Mouse (Mus musculus): Measurements from ENCODE around the gene Aldh1a7. TPM values are rescaled to one million over a fixed set of nuclear protein-coding genes. Genes with fewer than 3 reads are reported as not detected.
"Not testable (repeated sequence)": the region's sequence is repeated elsewhere in the genome, so short reads cannot be mapped to it uniquely, and the experiment has no call there.

Gene Aldh1a7
- total RNA-seq (2021) = under 1 TPM; 0.15 to 0.25 TPM
- long read RNA-seq = 0 reads

DNA sequence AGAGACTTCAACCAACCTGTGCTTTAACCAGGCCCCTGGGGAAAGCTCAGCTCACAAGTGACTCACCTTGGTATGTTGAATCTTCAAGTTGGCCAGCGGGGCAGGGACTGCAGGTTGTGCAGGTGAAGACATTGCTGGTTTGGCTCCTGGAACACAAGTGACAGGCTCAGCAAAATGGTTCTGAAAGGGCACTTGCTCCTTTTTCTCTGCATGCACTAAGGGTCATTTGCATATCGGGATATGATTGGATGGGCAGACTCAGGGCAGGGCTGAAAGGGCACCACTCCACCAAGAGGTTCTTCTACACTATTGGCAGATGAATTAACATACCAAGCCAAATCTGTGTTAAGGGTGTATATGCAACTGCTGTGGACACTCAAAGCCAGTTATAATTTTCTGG lies at the start of gene Aldh1a7:
TSS of gene Aldh1a7 (minus strand) at position 182 of the 400 bp plus-strand sequence.
- DNase-seq (ENCODE audit: low spot score in 2 of 2) = no peak

DNA sequence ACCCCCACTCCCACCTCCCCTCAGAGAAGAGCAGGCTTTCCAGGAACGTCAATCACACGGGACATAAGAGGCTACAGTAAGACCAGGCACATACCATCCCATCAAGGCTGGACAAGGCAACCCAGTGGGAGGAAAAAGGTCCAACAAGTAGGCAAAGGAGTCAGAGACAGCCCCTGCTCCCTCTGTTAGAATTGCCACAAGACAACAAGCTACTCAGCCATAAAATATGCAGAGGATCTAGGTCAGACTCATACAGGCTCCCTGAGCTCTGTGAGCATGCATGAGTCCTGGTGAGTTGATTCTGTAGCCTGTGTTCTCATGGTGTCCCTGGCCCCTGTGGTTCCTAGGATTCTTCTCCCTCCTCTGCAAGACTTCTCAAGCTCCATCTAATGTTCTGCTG lies 48.3 kb upstream of the Aldh1a7 start:
- DNase-seq (ENCODE audit: low spot score in 2 of 2) = no peak

DNA sequence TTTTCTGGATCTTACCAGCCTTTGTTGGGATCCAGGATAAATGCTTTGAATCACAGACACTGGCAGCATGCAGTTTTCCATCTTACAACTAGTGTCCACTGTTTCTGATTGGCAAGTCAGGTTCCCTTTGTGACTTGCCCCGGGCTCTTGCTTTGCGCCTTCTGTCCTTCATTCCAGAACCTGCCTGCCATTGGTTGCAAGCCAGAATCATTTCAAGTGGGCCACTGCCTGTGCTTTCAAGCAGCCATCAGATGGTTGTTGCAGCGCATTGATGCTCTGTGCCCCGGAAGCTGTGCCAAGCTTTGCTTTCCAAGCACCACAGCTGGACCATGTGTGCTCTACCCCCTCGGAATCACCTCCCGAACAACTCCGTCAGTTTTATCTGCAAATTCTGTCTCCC lies 46.6 kb upstream of the Aldh1a7 start:
- DNase-seq (ENCODE audit: low spot score in 2 of 2) = no peak

DNA sequence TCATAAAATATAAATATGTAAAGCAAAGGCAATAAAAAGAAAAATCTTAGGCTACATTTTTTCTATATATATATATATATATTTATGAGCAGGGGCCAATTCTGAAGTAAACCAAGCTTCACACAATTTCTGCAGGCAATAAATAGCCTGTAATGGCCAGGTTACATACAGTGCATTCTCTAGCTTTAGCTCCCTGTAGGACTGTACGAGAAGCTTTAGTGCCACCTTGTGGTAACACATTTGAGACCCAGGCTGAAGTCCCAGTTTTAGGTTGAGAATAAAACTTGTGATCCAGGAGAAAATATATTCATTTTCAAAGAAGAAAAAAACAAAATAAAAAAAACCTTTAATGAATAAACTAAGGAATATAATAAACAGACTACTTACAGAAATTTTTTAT lies 36.9 kb upstream of the Aldh1a7 start:
- peak in 1 of 2 experiments; percentile 61 for DNase-seq (ENCODE audit: low spot score in 2 of 2)

DNA sequence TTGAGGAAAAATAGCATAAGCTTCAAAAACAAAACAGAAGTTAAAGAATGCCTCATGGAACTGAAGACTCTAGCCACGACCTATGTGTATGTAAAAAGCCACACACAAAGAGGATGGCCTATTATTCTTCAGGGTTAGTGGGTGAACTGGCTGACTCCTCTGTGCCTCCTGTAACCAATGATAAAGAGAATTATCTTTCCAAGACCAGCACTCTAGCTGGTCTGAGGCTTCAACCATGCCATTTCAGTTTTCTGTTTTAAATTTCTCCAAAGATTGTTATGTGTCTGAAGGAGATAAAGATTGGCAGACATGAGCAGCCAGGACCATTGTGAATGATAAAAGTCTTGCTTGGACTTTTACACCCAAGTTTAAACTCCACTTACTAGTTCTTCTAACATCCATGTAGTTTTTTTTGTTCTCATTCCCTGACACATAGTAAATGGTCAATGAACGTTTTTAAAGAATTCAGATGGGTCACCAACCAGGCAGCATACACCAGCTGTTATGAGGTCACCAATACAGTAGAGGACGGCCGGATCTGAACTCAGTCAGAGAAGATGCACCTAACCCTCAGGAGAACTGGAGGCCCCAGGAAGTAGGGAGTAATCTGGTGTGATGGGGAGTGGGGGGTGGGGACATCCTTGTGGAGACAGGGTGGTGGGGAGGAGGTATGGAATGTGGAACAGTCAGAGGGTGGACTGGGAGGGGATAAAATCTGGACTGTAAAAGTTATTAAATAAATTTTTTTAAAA lies 34.5 kb upstream of the Aldh1a7 start:
- no peak for DNase-seq (ENCODE audit: low spot score in 2 of 2)

DNA sequence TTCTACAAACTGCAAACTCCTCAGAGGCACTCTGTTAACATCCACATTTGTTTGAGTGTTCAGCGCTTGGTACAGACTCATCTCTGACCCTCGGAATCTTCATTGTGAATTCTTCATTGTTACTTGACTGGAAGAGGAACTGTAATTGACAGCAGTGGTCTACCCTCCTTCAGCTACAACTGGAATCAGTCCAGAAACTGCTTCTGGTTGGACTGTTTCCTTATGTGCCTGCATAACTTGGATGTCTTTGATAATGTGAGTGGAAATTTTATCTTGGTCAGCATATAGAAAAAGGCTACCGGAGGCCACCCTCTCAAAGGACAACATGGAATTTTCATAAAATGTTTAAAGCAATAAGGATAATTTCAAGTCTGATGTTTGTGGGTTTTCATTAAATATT lies 33.8 kb upstream of the Aldh1a7 start:
- no peak for DNase-seq (ENCODE audit: low spot score in 2 of 2)

DNA sequence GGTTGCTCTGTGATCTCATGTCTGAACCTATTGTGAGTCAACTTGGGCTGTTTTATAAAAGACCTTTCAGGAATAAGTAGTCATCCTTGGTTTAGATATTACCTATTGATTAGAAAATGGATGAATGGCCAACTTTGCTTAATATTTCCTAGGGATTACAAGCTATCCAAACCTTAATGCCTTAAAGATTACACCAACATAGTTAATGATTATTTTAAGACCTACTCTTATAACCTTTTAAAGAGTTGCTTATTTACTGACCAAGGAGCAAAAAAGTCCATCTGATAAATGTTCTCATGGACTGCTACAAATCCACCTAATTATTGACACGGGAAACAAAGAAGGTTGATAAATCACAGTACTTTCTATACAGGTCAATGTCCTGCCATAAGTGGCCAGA lies 17.3 kb upstream of the Aldh1a7 start:
- DNase-seq (ENCODE audit: low spot score in 2 of 2) = no peak

DNA sequence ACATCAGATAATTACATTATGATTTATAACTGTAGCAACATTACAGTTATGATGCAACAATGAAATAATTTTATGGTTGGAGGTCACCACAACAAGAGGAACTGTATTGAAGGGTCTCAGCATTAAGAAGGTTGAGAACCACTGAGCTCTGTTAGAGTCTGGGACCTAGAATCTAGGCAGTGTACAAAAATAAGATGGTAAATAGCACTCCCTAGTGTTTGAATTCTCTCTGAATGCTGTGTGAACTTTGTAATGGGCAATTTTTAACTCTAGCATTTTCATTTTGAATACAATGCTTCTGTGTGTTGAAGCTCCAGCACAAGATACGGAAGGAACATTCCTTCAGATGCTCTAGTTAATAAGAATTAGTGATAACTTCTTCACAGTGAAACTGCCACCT lies 916 bp upstream of the Aldh1a7 start:
- peak in 1 of 2 experiments; percentile 26 for DNase-seq (ENCODE audit: low spot score in 2 of 2)

DNA sequence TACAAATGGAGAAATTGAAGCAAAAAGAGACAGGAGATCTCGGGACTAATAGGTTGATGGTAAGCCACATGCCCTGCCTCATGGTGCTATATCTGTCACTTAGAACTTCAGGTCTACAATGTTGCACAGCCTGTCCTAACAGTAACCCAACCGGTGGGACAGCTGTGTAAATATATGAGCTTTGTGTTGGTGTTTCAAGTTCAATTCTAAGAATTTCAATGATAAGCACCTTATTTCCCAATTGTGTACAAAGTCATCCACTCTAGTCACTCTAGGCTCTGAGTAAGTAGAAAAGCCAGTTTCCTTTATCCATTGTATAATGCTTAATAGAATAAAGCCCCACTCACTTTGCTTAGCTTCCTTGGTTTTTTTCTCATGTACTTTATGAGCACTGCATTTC lies 4.4 kb downstream of the Aldh1a7 start:
- DNase-seq (ENCODE audit: low spot score in 2 of 2) = no peak

DNA sequence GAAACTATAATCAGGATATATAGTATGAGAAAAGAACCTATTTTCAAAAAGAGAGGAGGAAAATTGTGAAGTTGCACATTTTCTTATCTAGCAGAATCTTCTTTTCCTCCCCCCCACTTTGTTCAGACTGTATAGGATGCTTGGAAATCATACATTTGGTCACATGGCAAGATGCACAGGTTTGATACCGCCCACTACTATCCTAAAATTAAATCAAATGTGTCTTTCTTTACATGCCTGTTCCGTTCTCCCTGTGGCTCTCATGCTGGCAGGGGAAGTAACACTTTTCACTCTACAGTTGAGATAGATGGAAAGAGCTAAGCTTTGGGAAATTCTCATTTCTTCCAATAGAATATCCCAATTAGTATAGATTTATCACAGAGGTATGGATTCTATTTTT lies 7.1 kb downstream of the Aldh1a7 start:
- no peak for DNase-seq (ENCODE audit: low spot score in 2 of 2)

DNA sequence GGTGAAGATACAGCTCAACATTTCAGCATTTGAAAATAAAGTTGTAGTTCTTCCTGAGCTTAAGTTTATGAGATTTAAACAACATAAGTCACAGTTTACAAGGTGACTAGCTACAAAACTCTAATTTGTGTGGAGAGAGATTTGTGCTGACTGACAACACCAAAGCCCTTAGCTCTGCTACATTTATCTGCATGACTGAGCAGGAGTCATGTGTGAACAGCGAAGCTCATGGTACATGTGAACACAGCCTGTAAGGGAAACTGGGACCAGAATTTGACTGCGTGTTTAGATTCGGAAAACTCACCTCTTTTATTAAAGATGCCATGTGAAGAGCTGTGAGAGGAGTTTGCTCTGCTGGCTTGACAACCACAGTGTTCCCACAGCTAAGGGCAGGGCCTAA lies 11.7 kb downstream of the Aldh1a7 start:
- DNase-seq (ENCODE audit: low spot score in 2 of 2) = no peak

DNA sequence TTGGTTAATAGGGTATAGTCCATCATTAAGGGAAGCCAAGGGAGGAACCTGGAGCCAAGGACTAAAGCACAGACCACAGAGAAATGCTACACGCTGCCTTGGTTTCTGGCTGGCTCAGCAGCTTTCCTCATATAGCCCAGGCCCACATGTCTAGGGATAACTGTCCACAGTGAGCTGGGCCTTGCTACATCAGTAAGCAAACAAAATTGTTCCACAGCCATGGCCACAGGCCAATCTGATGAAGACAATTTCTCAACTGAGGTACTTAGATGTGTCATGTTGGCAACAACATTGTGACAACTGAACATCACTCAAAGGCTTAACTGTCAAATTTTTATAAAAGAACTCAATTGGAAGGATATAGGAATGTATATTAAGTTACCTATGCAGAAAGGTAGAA lies 12.3 kb downstream of the Aldh1a7 start:
- DNase-seq (ENCODE audit: low spot score in 2 of 2) = no peak

DNA sequence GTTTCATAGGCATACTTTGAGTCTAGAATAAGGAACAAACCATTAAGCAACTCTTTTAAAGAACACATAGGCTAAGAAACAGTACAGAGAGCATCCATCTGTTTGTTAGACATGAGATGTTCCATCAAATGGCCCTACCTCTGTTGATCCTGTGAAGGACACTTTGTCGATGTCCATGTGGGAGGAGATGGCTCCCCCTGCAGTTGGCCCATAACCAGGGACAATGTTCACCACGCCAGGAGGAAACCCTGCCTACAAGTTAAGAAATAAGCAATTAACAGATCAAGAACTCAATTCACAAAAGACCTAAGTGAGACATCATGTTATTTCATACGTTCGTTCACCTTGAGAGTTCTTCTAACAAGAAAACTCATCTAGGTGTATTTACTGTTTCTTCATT lies 12.8 kb downstream of the Aldh1a7 start:
- DNase-seq (ENCODE audit: low spot score in 2 of 2) = no peak

DNA sequence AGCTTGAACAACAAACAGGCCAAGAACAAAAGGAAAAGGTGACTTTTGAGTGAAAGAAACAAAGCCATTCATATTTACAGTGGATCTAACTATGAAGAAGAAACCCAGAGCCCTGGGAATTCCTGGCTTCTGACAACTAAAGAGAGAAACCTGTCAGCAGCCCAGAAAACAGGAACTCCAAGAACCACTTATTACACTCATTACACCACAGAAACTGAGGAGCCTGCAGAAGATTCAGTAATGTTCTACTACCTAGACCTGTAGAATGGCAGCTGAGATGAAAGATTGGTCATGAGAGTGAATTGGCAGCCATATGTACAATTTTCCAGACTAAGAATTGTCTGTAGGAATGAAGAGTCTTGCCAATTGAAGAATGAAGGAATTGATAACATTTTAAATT lies 20.2 kb downstream of the Aldh1a7 start:
- no peak for DNase-seq (ENCODE audit: low spot score in 2 of 2)

DNA sequence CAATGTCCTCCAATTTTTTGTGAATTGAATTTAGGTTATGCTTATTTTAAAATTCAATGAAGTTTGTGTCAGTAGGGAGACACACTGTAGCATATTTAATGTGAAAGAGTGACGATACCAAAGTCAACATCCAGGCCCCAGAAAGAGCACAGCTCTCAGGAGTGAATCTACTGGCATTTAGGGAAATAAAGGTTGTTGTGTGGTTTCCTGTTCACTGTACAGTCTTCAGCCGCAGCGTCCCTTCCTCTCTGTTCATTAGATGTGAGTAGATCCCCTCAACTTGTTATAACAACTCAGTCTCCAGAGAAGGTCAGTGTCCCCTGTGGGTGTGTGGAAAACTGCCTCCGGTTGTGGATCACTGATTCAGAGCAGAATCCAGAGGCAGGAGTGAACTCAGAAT lies 20.6 kb downstream of the Aldh1a7 start:
- DNase-seq (ENCODE audit: low spot score in 2 of 2) = no peak

DNA sequence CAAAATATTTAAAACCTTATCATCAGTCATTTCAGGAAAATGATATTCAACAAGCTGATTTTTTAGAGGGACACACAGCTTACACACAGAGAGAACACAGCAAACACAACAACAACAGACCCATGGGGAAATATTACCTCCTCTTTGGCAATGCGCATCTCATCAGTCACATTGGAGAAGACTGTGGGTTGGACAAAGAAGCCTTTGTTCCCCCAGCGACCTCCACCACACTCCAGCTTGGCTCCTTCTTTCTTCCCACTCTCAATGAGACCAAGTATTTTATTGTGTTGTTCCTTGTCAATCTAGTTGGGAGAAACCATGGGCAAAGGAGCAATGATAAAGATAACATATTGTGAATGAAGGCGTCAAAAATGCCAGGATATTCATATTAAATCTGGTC lies 25.3 kb downstream of the Aldh1a7 start:
- DNase-seq (ENCODE audit: low spot score in 2 of 2) = no peak

DNA sequence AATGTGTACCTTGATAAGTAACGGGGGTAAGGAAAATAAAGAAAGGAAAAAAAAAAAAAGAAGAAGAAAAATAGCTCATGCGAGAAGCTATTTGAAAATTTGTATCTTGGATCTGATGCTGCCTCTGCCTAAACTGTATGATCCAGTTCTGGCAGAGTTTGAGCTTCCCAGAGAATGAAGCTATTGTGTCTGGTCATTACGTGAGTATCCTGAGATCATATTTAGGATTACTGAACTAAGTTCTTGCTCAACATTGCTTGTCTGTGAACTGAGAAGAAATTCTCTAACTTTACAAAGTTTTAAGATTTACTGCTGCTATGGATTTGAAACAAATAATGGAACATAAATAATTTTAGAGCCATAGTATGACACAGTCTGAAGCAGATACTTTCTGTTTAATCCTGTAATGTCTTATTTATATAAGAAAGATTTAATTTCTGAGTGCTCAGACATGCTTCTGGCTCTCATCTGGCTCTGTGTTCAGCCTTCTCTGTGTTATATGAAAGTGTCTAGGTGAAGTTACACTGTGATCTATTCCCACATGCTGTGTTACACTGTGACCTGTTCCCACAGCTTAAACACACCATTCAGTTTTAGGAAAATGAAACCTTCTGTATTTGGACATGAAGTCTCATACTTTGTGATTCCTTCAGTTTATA lies 49.5 kb downstream of the Aldh1a7 start:
- DNase-seq (ENCODE audit: low spot score in 2 of 2) = no peak

DNA sequence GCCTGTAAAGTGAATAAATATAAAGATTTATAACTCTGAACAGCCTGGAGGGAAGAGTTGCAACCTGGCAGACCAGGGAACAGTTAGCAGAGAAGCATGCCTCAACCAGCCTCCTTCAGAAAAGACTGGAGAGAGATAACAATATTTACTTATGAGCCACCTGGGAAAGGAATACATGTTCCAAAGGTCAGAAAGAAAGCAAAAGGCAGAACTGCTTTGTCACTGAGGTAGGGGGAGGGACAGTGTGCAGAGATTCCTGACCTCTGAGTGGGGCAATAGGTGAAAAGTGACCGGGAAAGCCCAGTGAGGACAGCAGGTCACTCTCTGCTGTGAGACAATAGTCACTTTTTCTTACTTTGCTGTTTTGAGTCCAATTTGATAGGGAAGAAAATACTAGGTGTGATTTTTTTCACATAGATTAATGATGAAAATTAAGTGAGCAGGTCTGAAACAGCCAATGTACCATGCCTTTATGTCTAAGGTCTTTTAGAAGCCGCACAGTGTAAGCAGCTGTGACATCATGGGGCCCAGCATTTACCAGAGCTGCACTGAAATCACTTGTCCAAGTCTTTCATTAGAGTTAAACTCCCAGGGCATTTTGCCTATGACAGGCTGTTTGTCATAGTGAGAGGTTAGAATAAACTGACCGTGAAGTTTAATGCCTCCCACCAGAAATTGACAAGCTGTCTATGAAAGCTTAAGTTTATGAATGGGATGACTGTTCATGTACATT lies 73.1 kb downstream of the Aldh1a7 start:
- no peak for DNase-seq (ENCODE audit: low spot score in 2 of 2)

DNA sequence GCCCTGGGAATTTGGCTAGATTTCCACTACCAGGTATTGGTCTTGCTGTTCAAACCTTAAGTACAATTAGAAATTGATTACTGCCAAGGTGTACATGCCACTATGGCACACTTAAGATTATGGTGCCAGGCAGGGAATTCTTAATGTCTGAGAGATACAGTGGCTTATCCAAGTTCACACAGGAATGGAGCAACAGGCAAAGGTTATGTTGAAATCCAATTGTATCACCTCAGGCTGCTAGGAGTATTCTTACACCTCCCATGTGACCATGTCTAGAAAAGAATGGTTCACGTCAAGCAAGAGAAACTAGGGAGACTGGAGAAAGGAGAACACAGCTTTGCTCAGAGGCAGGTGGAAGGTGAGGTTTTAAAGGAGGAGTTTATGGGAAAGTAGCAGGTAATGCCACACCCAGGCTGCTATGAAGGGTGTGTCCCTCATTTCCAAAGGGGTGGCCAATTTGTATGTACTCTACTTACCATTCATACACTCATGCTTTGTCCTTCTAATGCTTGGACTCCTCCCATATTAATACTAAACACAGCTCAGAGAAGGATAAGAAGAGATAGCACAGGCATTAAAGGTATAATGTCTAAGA lies 74.2 kb downstream of the Aldh1a7 start:
- DNase-seq (ENCODE audit: low spot score in 2 of 2) = no peak

DNA sequence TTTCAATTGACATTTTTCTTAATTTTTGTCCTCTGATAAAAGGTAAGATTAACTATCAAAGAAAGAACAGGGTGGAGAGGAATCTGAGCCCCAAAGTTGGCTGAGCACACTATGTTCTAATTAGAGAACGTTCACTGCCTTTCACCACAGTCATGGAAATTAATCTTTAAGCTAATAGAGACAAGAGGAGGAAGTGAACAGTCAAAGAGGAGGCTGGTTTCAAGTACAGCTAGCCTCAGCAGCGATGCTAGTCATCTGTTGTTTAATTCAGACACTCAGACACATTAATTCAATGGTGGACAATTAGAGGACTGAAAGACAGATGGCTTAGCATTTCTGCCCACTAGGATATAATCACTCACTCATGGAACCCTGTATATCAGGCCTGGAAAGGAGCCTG lies 77.4 kb downstream of the Aldh1a7 start:
- DNase-seq (ENCODE audit: low spot score in 2 of 2) = no peak

DNA sequence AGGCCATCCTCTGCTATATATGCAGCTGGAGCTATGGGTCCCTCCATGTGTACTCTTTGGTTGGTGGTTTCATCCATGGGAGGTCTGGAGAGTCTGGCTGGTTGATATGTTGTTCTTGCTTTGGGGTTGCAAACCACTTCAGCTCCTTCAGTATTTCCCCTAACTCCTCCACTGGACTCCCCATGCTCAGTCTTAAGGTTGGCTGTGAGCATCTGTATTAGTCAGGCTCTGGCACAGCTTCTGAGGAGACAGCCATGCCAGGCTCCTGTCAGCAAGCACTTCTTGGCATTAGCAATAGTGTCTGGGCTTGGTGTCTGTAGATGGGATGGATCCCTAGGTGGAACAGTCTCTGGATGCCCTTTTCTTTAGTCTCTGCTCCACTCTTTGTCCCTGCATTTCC lies 79.9 kb downstream of the Aldh1a7 start:
- DNase-seq (ENCODE audit: low spot score in 2 of 2) = not testable (repeated sequence)

DNA sequence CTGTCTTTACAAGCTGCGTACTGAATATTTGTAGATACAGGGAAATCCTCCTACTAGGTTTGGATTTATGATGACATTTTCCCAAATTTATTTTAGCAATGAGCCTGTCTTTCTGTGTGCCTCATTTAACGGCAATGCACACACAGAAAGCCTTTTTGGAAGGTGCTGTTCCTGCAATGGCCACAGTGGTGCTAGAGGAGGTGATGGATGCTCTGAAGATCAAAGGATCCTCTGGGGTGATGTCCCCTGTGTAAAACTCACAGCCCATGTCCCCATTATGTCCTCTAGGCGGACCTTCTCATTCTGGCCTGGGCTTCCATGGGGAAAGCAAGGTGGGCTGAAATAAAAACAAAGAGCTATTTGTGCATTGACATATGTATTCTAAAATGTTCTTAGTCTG lies 83.0 kb downstream of the Aldh1a7 start:
- DNase-seq (ENCODE audit: low spot score in 2 of 2) = no peak

Data from layer of hippocampus, adult 18-20 months (tissue).